Mouse (Mus musculus) megakaryocyte progenitor cell, adult 5-6 weeks (primary cell): ENCODE measurements around the gene Gm26602. TPM values are rescaled to one million over a fixed set of nuclear protein-coding genes. Genes with fewer than 3 reads are reported as not detected.
"Not testable (repeated sequence)": the region's sequence is repeated elsewhere in the genome, so short reads cannot be mapped to it uniquely, and the experiment has no call there.

Source experiments
- ATAC-seq: replicated peaks from 2 replicates; pipeline ENCODE4 v1.8.0; 2016; ENCODE audit warnings: mild to moderate bottlenecking, moderate TSS enrichment, inconsistent platforms; ENCODE audit not compliant: poor library complexity
- total RNA-seq, 2 experiments: library from RNA; stranded (forward) in 1 of 2; stranded (reverse) in 1 of 2; fragments of 157-497, 149-512 nt in 1 of 2; fragments of 200-1000 nt in 1 of 2; gene quantifications; 2 replicates each; pipeline versions ENCODE4 v1.2.3 to v1.2.4; 2015 to 2017

Gm26602 gene
- total RNA-seq, 2 experiments from 2014 or later: not detected

DNA sequence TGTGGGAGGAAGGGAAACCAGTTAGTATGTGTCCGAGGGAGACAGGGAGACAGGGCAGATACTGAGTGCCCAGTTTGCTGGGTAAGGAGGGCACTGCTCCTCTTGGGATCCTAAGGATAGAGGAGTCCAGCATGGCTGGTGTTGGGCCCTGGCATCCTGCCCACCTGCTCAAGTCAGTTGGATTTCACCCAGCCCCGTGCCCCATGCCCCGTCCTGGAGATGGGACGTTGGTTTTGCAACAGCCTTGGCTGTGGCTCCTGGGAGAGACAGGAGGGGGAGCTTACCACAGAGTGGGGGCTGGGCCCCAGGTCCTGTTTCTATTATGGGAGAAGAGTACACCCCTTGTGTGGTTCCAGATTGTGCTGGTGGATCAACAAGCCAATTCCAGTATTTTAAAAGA lies 26.2 kb upstream of the Gm26602 start:
- ATAC-seq: peak; percentile 19

DNA sequence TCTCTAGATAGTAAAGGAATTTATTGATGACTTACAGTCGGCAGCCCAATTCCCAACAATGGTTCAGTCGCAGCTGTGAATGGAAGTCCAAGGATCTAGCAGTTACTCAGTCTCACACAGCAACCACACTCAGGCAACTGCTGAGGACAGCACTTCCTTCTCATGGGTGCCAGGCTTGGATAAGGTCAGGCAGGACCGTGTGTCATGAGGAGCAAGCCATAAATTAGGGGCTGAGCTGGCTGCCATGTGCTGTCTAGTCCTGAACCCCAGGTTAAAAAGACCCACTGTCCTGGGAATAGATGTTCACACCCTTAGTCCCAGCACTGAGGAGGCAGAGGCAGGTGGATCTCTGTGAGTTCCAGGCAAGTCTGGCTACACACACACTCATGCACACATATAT lies 25.7 kb upstream of the Gm26602 start:
- not testable (repeated sequence) for ATAC-seq

DNA sequence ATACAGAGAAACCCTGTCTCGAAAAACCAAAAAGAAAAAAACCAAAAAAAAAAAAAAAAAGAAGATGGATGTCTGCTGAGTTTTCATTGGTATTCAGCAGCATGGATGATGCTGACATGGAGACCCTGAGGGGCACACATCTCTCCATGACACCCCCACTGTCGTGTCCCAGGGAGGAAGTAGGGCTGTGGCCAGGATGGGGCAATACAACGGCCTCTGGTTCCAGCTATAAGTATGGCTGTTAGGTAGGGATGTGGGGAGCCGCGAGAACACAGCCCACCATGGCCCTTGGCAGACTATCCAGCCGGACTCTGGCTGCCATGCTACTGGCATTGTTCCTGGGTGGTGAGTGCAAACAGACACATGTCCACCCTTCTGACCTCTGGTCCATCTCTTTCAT lies 24.6 kb upstream of the Gm26602 start, which contains the start of gene Elane:
Elane (plus strand) TSS at position 194 of the 400 bp plus-strand sequence.
- ATAC-seq: peak; percentile 49

DNA sequence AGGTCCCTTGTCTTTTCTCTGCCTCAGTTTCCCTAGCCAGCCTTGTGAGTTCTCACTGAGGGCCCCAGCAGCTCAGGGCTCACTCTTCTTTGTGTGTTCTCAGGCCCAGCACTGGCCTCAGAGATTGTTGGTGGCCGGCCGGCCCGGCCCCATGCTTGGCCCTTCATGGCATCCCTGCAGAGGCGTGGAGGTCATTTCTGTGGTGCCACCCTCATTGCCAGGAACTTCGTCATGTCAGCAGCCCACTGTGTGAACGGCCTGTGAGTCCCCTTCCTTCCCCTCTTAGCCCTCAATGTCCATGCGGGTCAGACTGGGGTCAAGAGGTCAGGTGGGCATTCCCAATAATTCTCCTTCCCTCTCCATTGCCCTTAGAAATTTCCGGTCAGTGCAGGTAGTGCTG lies 24.0 kb upstream of the Gm26602 start:
- no peak for ATAC-seq

DNA sequence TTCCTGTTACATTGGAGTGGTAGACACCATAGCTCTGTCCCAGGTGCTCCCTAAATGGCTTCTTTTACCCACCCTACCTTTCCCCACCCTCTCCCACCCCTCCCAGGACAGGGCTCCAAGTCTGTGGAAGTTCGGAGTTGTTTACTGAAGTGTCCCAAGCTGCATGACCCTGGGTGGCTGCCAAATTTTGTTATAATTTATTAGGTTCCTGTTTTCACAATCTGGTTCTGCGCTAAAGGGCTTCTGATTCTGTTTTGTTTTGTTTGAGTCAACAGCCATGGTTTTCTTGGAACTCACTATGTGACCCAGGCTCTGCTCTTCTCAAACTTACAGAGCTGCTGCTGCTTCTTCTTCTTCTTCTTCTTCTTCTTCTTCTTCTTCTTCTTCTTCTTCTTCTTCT lies 21.3 kb upstream of the Gm26602 start:
- ATAC-seq: no peak

DNA sequence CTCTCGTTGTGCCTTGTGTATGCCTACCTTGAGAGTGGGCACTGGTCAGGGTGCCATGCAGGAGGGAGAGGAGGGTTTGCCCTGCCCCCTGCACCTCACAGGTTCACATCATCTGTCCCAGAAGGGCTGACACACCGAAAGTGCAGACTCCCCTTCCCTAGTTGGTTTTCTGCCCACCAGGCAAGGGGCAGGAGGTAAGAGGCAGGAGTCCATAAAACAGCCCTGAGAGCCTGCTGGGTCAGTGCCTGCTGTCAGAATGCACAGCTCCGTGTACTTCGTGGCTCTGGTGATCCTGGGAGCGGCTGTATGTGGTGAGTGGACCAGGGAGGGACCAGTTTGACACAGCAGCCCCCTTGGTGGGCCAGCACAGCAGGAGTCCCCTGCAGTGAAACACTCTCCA lies 20.0 kb upstream of the Gm26602 start, which contains the start of gene Cfd:
Cfd (plus strand) TSS at position 184 of the 400 bp plus-strand sequence.
- ATAC-seq: no peak

DNA sequence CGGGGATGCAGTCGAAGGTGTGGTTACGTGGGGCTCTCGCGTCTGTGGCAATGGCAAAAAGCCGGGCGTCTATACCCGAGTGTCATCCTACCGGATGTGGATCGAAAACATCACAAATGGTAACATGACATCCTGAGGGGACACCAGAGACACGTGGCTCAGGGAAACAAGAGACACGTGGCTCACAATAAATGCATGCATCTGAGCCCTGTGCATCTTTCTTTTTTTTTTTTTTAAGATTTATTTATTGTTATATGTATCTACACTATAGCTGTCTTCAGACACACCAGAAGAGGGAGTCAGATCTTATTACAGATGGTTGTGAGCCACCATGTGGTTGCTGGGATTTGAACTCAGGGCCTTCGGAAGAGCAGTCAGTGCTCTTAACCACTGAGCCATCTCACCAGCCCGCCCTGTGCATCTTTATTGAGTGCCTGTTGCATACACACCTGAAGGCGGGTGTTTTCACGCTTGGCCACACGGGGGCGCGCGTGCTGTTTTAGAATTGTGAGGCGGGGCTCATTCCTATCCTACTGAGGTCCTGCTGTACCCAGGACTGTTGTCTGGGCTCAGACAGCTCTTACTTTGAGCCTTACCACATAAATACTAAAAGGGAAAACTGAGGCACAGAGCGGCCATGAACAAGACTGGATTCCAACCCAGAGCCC lies 18.1 kb upstream of the Gm26602 start:
- peak; percentile 89 for ATAC-seq

DNA sequence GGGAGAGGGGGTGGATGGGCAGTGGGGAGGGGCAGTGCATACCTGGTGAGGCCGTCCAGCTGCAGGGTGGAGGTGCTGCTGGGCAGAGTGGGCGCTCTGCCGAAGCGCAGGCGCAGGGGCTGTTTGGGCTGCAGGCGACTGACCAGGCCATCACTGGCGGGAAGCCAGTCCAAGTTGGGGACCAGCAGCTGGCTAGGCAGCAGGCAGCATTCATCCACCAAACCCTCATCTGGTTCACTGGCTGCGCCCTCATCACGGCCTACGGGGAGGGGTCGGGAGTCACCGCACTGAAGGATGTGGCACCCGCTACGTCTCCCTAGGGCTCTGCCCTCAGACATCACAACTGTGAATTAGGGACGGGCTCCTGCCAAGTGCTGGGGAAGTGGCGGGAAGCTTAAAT lies 14.3 kb upstream of the Gm26602 start:
- ATAC-seq: no peak

DNA sequence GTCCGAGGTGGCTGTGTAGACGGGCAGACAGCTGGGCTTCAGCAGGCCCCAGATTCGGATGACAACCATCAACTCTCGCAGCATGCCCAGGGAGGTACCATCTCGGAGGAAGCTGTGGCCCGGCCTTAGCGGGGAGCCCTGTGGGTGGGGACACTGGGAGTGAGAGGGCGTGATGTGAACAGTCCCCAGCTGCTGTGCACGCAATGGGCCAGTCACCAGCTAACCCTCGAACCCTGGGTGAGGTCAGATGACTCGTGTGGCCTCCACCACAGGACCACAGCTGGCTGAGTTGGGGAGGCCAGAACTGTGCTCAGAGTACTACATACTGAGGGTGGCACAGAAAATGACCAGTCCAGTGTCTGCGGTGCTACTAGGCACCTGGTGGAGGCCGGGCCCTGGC lies 13.8 kb upstream of the Gm26602 start:
- no peak for ATAC-seq

DNA sequence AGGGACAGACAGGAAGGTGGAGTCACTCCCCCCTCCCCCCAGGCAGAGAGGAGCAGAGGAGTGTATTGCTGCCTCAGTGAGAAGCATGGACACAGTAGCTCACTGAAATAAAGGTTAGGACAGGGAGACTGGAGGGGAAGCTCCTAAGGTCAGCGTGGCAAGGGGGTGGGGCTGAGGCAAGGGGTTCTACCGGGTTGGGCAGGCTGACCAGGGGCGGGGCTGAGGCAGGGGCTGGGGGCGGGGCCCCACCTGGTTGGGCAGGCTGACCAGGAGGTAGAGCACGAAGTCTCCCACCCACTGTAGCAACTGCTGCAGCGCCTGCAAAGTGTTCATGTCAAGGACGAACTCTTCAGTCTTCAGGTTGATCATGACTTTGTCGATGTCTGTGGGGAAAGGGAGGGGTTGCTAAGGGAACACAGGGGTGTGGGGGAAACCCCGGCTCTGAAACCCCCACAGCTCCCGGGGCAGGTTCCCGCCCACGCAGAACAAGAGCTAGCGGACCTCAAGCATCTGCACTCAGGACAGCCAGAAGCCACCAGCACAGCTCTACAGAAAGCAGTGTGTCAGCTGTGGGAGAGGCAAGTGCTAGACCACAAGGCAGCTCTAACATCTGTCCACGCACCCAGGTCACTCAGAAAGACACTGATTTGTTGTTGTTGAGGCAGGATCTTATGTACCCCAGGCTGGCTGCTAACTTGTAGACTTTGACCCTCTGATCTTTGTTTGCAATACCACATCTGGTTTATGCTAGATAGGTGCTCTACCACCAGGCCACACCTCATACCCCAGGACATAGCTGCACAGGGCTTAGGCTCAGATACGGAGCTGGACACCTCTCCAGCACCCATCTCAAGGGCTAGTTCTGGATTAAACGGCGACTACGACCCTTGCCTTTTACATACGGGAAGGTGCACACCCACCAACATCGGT lies 13.1 kb upstream of the Gm26602 start:
- no peak for ATAC-seq

DNA sequence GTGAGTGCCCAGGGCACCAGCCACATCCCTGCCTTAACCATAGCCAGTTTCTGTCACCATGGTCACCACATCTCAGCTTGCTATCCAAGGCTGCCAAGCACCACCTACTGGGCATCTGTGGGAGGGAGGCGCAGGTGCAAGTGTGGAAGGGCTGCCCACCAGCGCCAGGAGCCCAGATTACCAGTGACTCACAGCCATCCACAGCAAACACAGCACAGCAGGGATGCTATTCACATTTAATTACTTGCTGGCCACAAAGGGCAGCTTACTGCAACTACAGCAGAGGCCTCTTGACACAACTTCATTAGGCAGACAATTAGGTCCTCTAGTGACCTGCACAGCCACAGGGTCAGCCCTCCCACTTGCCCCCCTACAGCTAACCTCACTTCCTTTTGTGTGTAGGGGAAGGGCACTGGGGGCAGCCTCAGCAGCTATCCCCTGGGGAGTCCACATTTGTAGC lies 9.7 kb upstream of the Gm26602 start:
- ATAC-seq: peak; percentile 64

DNA sequence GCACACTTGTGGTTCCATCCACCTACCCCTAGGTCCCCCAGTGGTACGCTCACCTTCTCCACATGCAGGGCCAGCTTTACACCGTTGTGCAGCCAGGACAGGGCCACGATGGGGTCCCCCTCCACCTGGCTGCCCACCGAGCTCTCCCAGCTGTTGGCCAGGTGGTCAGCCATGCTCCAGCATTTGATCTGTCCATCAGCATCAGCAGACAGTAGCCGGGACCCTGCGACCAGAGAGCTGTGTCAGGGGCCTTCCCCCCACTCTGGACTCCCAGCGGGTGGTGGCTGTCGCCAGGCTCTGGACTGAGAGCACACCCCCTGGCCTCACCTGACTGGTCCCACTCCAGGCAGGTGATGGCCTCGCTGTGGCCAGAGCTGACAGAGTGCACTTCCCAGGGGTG lies 3.9 kb upstream of the Gm26602 start:
- ATAC-seq: no peak

DNA sequence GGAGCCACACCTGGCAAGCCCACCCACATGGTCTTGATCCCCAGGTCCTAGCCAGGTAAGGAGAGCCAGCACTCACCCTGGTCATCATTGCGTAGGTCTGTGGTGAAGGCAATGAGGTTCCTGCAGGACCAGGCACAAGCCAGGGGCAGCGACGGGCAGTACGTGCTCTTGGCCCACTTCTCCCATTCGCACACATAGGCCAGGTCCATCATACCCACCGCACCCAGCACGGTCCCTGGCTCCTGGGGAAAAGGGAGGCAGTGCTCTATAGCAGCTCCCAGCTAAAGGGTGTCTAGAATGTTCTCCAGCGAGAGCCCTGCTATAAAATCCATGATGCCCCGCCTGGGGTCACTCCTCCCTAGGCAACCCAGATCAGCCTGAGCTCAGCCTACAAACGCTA lies 3.2 kb upstream of the Gm26602 start:
- ATAC-seq: no peak

DNA sequence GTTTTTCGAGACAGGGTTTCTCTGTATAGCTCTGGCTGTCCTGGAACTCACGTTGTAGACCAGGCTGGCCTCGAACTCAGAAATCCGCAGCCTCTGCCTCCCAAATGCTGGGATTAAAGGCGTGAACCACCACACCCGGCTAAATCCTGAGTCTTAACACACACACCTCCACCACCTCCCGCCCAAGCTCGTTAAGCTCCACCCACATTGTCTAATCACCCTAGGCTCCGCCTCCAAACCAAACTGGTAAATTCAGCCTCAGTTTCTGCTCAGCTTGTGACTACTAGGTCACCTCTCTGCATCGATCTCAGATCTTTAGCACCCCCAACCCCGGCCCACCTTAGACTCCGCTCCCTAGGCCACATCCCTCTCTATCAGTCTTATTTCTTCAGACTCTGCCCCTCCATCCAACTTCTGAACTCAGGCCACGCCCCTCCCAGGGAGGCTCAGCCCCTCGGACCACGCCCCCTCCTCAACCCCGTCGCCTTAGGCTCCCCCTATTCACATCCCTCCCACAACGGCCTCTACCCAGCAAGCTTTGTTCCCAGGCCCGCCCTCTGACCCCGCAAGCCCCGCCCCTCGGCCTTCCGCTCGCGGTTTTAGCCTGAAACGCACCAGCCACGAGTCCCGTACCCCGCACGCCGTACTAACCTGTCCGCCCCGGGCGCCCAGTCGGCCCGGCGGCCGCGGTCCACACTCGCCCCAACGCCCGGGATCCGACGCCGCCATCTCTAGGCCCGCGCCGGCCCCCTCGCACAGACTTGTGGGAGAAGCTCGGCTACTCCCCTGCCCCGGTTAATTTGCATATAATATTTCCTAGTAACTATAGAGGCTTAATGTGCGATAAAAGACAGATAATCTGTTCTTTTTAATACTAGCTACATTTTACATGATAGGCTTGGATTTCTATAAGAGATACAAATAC lies 2.2 kb upstream of the Gm26602 start, which contains the start of gene Med16:
Med16 (minus strand) TSS at position 757 of the 925 bp plus-strand sequence.
- ATAC-seq: peak; percentile 89

DNA sequence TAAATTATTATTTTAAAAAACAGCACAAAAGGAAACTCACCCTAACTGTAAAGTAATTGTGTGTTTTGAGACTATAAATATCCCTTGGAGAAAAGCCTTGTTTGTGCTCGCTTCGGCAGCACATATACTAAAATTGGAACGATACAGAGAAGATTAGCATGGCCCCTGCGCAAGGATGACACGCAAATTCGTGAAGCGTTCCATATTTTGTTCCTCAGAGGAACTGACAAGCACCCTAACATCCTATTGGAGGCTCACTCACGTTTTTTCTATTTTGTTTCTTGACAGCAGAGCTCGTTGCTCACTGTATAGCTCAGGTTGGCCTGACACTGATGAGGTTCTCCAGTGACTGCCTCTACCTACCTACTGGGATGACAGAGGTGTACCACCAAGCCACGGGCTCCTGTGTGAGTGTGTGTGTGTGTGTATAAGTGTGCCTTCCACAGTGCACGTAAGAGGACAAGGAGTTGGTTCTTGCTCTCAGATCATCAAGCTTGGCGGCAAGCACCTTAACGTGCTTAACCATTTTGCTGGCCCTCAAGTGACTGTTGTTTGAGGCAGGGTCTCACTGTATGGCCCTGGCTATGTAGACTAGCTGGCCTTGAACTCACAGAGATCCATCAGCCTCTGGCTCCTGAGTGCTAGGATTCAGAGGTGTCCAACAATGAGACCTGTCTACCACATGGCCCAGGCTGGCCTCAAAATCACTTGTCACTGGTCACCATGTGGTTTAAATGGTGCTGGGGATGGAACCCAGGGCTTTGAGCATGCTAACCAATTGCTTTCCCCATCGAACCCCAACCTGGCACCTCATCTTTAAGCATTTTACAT lies 1.3 kb upstream of the Gm26602 start:
- ATAC-seq: peak; percentile 35

DNA sequence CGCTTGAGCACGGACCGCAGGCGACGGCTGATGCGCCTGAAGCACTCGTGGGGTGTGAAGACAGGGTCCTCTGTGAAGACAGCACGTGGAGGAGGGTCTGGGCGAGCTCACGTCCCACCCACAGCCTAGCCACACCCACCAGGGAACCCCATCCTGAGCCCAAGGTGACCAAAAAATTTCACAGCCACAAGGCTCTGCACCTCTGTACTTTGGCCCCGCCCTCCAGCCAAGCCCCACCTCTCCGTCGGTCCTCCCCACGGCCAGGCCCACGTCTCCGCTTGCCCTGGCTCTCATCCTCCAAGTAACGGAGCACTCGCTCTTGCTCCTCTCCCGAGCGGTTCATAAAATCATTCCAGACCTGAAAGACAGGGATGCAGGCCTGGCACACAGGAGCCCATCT lies 1.8 kb downstream of the Gm26602 start:
- no peak for ATAC-seq

DNA sequence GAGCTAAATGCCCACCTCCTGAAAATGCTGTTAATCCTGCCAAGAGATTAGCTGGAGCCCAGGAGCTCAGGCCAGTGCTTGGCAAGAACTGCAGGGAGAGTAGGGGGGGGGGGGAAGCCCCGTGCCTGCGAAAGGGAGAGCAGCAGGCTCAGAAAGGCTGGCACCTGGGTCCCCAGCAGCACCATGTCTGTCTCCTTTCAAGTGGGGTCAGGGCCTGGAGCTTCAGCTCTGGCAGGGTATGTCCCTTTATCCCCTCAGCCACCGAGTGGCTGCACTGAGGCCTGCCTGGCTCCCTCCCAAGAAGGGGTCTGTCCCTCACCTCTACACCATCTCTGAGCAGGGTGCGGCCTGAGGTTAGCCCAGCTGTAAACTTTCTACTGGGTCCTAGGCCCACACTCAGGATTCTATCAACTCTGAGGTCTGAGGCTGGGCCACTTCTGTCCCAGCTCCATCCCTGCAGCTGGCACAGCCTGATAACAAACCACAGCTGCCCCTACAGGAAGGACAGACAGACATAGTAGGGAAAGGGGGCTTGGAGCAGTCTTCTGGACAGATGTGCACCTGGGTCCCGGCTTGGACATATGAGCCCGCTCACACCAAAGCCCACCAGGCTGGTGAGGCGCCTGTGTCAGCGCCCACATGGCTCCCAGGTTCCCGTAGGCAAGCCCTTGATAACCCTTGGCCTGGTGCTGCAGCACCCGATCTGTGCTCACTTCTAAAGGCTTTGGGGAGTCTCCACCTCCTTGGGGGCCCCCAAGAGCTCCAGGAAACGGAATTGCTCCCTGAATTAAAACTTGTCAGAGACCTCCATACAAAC lies 3.7 kb downstream of the Gm26602 start:
- ATAC-seq: peak; percentile 56

DNA sequence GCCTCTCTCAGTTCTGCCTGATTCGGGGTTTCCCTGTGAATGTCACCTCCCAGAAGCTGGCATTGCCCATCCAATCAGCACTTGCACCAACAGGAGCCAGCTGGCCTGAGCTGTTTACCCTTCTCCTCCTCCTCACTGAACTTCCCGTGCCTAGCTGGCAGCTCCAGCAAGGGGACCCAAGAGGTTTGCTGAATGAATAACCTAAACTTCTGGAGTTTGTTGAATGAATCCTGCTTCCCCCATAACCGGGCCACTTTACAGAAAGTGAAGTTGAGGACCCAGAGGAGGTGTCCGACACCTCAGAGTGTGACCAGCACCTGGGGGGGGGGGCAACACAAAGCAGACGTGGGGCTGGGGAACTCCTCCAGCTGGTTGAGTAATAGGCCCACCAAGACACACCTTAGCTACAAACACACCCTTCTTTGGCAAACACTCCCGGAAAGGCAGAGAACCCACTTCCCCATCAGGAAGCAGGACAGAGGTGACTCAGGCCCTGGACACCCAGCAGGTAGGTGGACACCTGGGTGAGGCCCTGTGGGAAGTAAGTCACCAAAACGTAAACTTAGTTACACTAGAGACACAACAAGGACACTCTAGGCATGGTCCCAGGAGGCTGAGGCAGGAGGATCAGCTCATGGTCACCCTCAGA lies 4.4 kb downstream of the Gm26602 start:
- ATAC-seq: peak; percentile 15; the same call in 1 of the 2 replicates
